In genomic region chr11:78832816-78833314, GRCm38 (mm10) we compare ENCODE assay signal across 9 mouse cellular contexts. TPM values are rescaled to one million over a fixed set of nuclear protein-coding genes. Genes with fewer than 3 reads are reported as not detected.
DNase-seq lines count a peak whose midpoint lies in the region; ATAC-seq and TF ChIP-seq lines count a peak whose summit lies in the region.
"Had no signal": no experiment of that assay in that cellular context is flagged by ENCODE, and none has a peak within 500 bp of the region (broad histone marks: within the 10 kb centered on the region; RNA-seq: fewer than 3 reads in every experiment).

No protein-coding gene starts in this region.

- no peak for TF ChIP-seq CTCF in forebrain, postnatal 0 days (IDR thresholded peaks at IDR 0.05; ENCODE audit: low read depth)

- no peak overlapping the region for H3K27ac ChIP-seq in forebrain, postnatal 0 days (ENCODE audit: low read depth, low read length)
- no peak overlapping the region for H3K27ac ChIP-seq in forebrain, embryonic 16.5 days (ENCODE audit: low read length)
- H3K27ac ChIP-seq: neural tube, embryonic 13.5 days had no signal

- H3K27me3 ChIP-seq in forebrain, postnatal 0 days (ENCODE audit: insufficient read depth, low read length), result no peaks in the 10 kb centered on the region
- H3K27me3 ChIP-seq in forebrain, embryonic 16.5 days (replicated peaks; ENCODE audit: control insufficient read depth, insufficient read depth, low read length), result peaks cover 5% of the 10 kb centered on the region; the same call in 1 of the 2 replicates
- no peaks in the 10 kb centered on the region for H3K27me3 ChIP-seq in megakaryocyte, embryonic 14.5 days (replicated peaks)
- H3K27me3 ChIP-seq: neural tube, embryonic 13.5 days had no signal

- WGBS in forebrain, postnatal 0 days, result 67% methylated on average over 13 of the region's 13 CpGs
- 81% methylated on average over 13 of the region's 13 CpGs for WGBS in forebrain, embryonic 16.5 days

- no peaks in the 10 kb centered on the region for H3K36me3 ChIP-seq in forebrain, postnatal 0 days (ENCODE audit: insufficient read depth)
- H3K36me3 ChIP-seq in forebrain, embryonic 16.5 days (ENCODE audit: control insufficient read depth, insufficient read depth), result no peaks in the 10 kb centered on the region
- peaks cover 26% of the 10 kb centered on the region for H3K36me3 ChIP-seq in megakaryocyte, embryonic 14.5 days (replicated peaks; ENCODE audit: low read length)
- H3K36me3 ChIP-seq: neural tube, embryonic 13.5 days had no signal

- H3K9me3 ChIP-seq in forebrain, postnatal 0 days (ENCODE audit: low read length), result no peaks in the 10 kb centered on the region
- H3K9me3 ChIP-seq in forebrain, embryonic 16.5 days (ENCODE audit: control insufficient read depth, low read length), result no peaks in the 10 kb centered on the region
- no peaks in the 10 kb centered on the region for H3K9me3 ChIP-seq in megakaryocyte, embryonic 14.5 days
- H3K9me3 ChIP-seq: neural tube, embryonic 13.5 days had no signal

- DNase-seq in forebrain, postnatal 0 days, result no peak
- DNase-seq in adrenal gland, adult 2 months, result peak; percentile 87
- DNase-seq in heart, adult 8-10 months (ENCODE audit: low spot score), result peak; percentile 61
- peak; percentile 49 to 76 for DNase-seq in kidney, postnatal 25 days
- no peak for DNase-seq in neural tube, embryonic 10.5 days (ENCODE audit: extremely low spot score, low spot score)
- no peak for DNase-seq in cerebellum, postnatal 4 days (ENCODE audit: low spot score in 2 of 2)

- no peak overlapping the region for H3K4me2 ChIP-seq in forebrain, postnatal 0 days (ENCODE audit: low read depth)
- no peak overlapping the region for H3K4me2 ChIP-seq in forebrain, embryonic 16.5 days (ENCODE audit: low read length)
- H3K4me2 ChIP-seq: neural tube, embryonic 13.5 days had no signal

- 0 out of 2 replicates have a peak, but pooled peaks cover 6% of the 10 kb centered on the region for H3K4me1 ChIP-seq in forebrain, postnatal 0 days (ENCODE audit: insufficient read depth)
- H3K4me1 ChIP-seq in forebrain, embryonic 16.5 days (replicated peaks; ENCODE audit: control insufficient read depth, insufficient read depth, low read length), result peaks cover 16% of the 10 kb centered on the region
- peaks cover 91% of the 10 kb centered on the region for H3K4me1 ChIP-seq in megakaryocyte, embryonic 14.5 days

- H3K9ac ChIP-seq in forebrain, postnatal 0 days, result no peak overlapping the region
- H3K9ac ChIP-seq in forebrain, embryonic 16.5 days (replicated peaks; ENCODE audit: low read depth, low read length), result no peak overlapping the region
- H3K9ac ChIP-seq: neural tube, embryonic 13.5 days had no signal

- ATAC-seq in forebrain, postnatal 0 days, result 0 out of 2 replicates have a peak, but pooled peaks have one; percentile 12
- no peak for ATAC-seq in forebrain, embryonic 16.5 days

- H3K4me3 ChIP-seq in forebrain, postnatal 0 days (ENCODE audit: low read depth, low read length), result no peak overlapping the region
- H3K4me3 ChIP-seq in forebrain, embryonic 16.5 days (replicated peaks; ENCODE audit: low read length), result no peak overlapping the region
- H3K4me3 ChIP-seq in megakaryocyte, embryonic 14.5 days (replicated peaks), result peak overlapping the region; percentile 89
- H3K4me3 ChIP-seq: neural tube, embryonic 13.5 days had no signal

RNA-seq across cellular contexts. Expression of gene Lyrm9, which starts 6.5 kb away (rescaled TPM):
- 24.4 and 40.2 TPM in 2 replicates for total RNA-seq in forebrain, postnatal 0 days (2014; rRNA removed)
- polyA plus RNA-seq in forebrain, postnatal 0 days (2015; fragmentation: Nextera tagmentation; extraction: Ambion mirVana), result 37.8 and 41.5 TPM in 2 replicates
- 26.3 and 29.8 TPM in 2 replicates for polyA plus RNA-seq in forebrain, embryonic 16.5 days (2015; fragmentation: Nextera tagmentation; extraction: Ambion mirVana)
- 10 to 100 TPM; 47.7 to 51.1 TPM for total RNA-seq in adrenal gland, adult 2 months (2021)
- polyA plus RNA-seq in adrenal gland, adult 2 months (2012; rRNA removed), result 40.0 and 49.3 TPM in 2 replicates
- total RNA-seq in heart, adult 8-10 months (2022), result 10 to 100 TPM; 34.3 to 51.3 (median 39.8) TPM
- polyA plus RNA-seq in megakaryocyte, embryonic 14.5 days (2012; ENCODE audit: insufficient read depth, low replicate concordance), result 62.0 and 120 TPM in 2 replicates

Comparison
In these comparisons a context has a peak if more than half of its experiments do, and no peak if none do; other contexts are left out.
1. DNase-seq: peak in adrenal gland, adult 2 months (single experiment), heart, adult 8-10 months (single experiment) and kidney, postnatal 25 days (2 of 2); none in forebrain, postnatal 0 days (single experiment), neural tube, embryonic 10.5 days (single experiment) and cerebellum, postnatal 4 days (0 of 2).